11 mouse cellular contexts compared by ENCODE assay signal in the genomic region with DNA sequence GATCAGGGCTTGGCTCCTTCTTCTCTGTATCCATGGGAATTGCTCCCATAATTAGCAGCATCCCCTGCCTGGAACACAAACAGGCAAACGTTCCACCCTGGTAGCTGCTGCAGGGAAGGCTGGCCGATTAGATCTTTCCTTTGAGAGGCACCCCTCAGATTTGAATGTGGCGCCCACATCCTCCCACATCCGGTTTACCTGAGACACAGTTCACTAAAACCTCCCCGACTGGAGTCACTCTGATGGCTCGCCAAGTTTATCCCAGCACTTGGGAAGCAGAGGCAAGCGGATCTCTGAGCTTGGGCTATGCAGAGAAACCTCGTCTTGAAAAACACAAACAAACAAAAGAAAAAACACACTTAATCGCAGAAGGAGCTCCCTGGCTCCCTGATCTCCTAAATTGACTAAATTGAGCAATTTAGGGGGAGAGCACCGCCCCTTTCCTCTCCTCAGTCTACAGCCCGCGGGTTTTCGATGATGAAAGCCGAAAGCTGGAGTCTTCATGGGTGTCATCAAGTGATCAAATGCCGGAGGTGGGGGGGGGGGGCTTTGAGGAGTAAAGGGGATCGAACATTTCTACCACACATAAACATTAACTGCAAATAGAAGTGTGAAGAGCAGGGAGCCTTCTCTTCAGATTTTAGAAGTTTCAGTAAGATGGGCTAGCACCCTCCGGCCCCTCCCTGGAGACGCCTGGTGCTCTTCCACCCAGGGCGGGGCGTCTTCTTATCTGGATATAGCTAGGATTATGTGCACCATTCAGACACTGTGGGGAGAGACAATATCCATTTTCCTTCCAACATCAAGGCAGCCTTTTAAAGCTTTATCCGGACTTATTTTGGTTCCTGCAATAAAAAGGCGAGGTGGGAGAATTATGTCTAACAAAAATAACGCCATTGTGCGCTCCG. TPM values are rescaled to one million over a fixed set of nuclear protein-coding genes. Genes with fewer than 3 reads are reported as not detected.
DNase-seq lines count a peak whose midpoint lies in the region; ATAC-seq and TF ChIP-seq lines count a peak whose summit lies in the region.
"Had no signal": no experiment of that assay in that cellular context is flagged by ENCODE, and none has a peak within 500 bp of the region (broad histone marks: within the 10 kb centered on the region; RNA-seq: fewer than 3 reads in every experiment).

No protein-coding gene starts in this region.

- peak overlapping the region; percentile 50 for H3K4me2 ChIP-seq in heart, embryonic 15.5 days
- H3K4me2 ChIP-seq in embryonic facial prominence, embryonic 11.5 days (ENCODE audit: low read depth, low read length): peak overlapping the region; percentile 16; the same call in 1 of the 2 replicates
- H3K4me2 ChIP-seq in limb, embryonic 15.5 days: peak overlapping the region; percentile 13
- no peak overlapping the region for H3K4me2 ChIP-seq in midbrain, embryonic 14.5 days (ENCODE audit: low read length)

- H3K9me3 ChIP-seq in heart, embryonic 15.5 days (replicated peaks): no peaks in the 10 kb centered on the region
- H3K9me3 ChIP-seq in embryonic facial prominence, embryonic 11.5 days (replicated peaks; ENCODE audit: control insufficient read depth, low read length): no peaks in the 10 kb centered on the region
- H3K9me3 ChIP-seq in limb, embryonic 15.5 days: no peaks in the 10 kb centered on the region
- no peaks in the 10 kb centered on the region for H3K9me3 ChIP-seq in midbrain, embryonic 14.5 days (ENCODE audit: control insufficient read depth, low read length)
- H3K9me3 ChIP-seq: G1E had no signal

- no peak for TF ChIP-seq CTCF in left cerebral cortex, adult 2 months (IDR thresholded peaks at IDR 0.05)

- DNase-seq in heart, postnatal 10 days: no peak
- DNase-seq in 416B (ENCODE audit: low read depth): peak; percentile 49
- DNase-seq in embryonic facial prominence, embryonic 11.5 days (ENCODE audit: low spot score): no peak
- no peak for DNase-seq in left cerebral cortex, adult 2 months (ENCODE audit: extremely low spot score in 1 of 2, low spot score in 2 of 2)
- no peak for DNase-seq in midbrain, embryonic 14.5 days
- no peak for DNase-seq in adrenal gland, adult 2 months
- DNase-seq: cerebellum, adult 11 months; right cerebral cortex, postnatal 25 days had no signal

- peak overlapping the region; percentile 16; the same call in 1 of the 2 replicates for H3K4me3 ChIP-seq in heart, embryonic 15.5 days
- H3K4me3 ChIP-seq in embryonic facial prominence, embryonic 11.5 days (ENCODE audit: low read depth, low read length): no peak overlapping the region
- peak overlapping the region; percentile 1; the same call in 1 of the 2 replicates for H3K4me3 ChIP-seq in limb, embryonic 15.5 days
- no peak overlapping the region for H3K4me3 ChIP-seq in left cerebral cortex, adult 2 months
- H3K4me3 ChIP-seq in midbrain, embryonic 14.5 days (replicated peaks; ENCODE audit: low read depth, low read length): no peak overlapping the region

- intact Hi-C loops in heart, postnatal 10 days (cut with DNase I): loop anchor here (2.0 kb wide), 1 partner anchor 13 kb away; no protein-coding TSS in a partner anchor
- intact Hi-C loops in left cerebral cortex, adult 2 months (cut with DNase I): loop anchor here (2.0 kb wide), 1 partner anchor 235 kb away; no protein-coding TSS in a partner anchor

- no peak for ATAC-seq in heart, embryonic 15.5 days (replicated peaks; ENCODE audit: insufficient number of reproducible peaks, insufficient read depth, low FRiP score, low read depth)
- no peak for ATAC-seq in embryonic facial prominence, embryonic 11.5 days (replicated peaks; ENCODE audit: insufficient number of reproducible peaks, low FRiP score, low TSS enrichment, low read depth)
- ATAC-seq in limb, embryonic 15.5 days (ENCODE audit: insufficient number of reproducible peaks, low FRiP score, low TSS enrichment, low read depth): no peak
- ATAC-seq in midbrain, embryonic 14.5 days (ENCODE audit: low FRiP score, low TSS enrichment): no peak

- H3K27ac ChIP-seq in heart, embryonic 15.5 days: no peak overlapping the region
- H3K27ac ChIP-seq in embryonic facial prominence, embryonic 11.5 days (replicated peaks; ENCODE audit: low read depth, low read length): no peak overlapping the region
- H3K27ac ChIP-seq in limb, embryonic 15.5 days: no peak overlapping the region
- H3K27ac ChIP-seq in left cerebral cortex, adult 2 months: no peak overlapping the region
- no peak overlapping the region for H3K27ac ChIP-seq in midbrain, embryonic 14.5 days (replicated peaks; ENCODE audit: low read depth, low read length)

- H3K36me3 ChIP-seq in heart, embryonic 15.5 days: no peaks in the 10 kb centered on the region
- H3K36me3 ChIP-seq in embryonic facial prominence, embryonic 11.5 days (replicated peaks; ENCODE audit: control insufficient read depth, insufficient read depth, low read depth, low read length): no peaks in the 10 kb centered on the region
- no peaks in the 10 kb centered on the region for H3K36me3 ChIP-seq in limb, embryonic 15.5 days
- H3K36me3 ChIP-seq in midbrain, embryonic 14.5 days (ENCODE audit: control insufficient read depth, insufficient read depth, low read length): no peaks in the 10 kb centered on the region
- H3K36me3 ChIP-seq: G1E had no signal

- H3K9ac ChIP-seq in heart, embryonic 15.5 days: no peak overlapping the region
- H3K9ac ChIP-seq in embryonic facial prominence, embryonic 11.5 days (replicated peaks; ENCODE audit: low read length): 0 out of 2 replicates have a peak overlapping the region, but pooled peaks have one; percentile 18
- H3K9ac ChIP-seq in limb, embryonic 15.5 days: no peak overlapping the region
- H3K9ac ChIP-seq in midbrain, embryonic 14.5 days (replicated peaks; ENCODE audit: low read length): no peak overlapping the region

- peaks cover 21% of the 10 kb centered on the region for H3K4me1 ChIP-seq in heart, embryonic 15.5 days (replicated peaks)
- no peaks in the 10 kb centered on the region; the same call in 1 of the 2 replicates for H3K4me1 ChIP-seq in embryonic facial prominence, embryonic 11.5 days (ENCODE audit: control insufficient read depth, insufficient read depth, low read length)
- H3K4me1 ChIP-seq in limb, embryonic 15.5 days: peaks cover 30% of the 10 kb centered on the region
- peaks cover 8% of the 10 kb centered on the region; the same call in 1 of the 2 replicates for H3K4me1 ChIP-seq in midbrain, embryonic 14.5 days (ENCODE audit: control insufficient read depth, insufficient read depth, low read length)

- H3K27me3 ChIP-seq in heart, embryonic 15.5 days: no peaks in the 10 kb centered on the region
- H3K27me3 ChIP-seq in embryonic facial prominence, embryonic 11.5 days (ENCODE audit: control insufficient read depth, insufficient read depth, low read length): no peaks in the 10 kb centered on the region
- peaks cover 14% of the 10 kb centered on the region; the same call in 1 of the 2 replicates for H3K27me3 ChIP-seq in limb, embryonic 15.5 days
- H3K27me3 ChIP-seq in midbrain, embryonic 14.5 days (ENCODE audit: control insufficient read depth, insufficient read depth, low read length): no peaks in the 10 kb centered on the region

- 20% methylated on average over 25 of the region's 25 CpGs for WGBS in heart, embryonic 15.5 days
- 30% methylated on average over 25 of the region's 25 CpGs for WGBS in embryonic facial prominence, embryonic 11.5 days
- WGBS in limb, embryonic 15.5 days: 18% methylated on average over 25 of the region's 25 CpGs
- 35% methylated on average over 25 of the region's 25 CpGs for WGBS in midbrain, embryonic 14.5 days

RNA-seq across cellular contexts. Expression of a gene that starts 59.5 kb away (rescaled TPM):
- 12.6 and 20.5 TPM in 2 replicates for polyA plus RNA-seq in heart, embryonic 15.5 days (2015; fragmentation: Nextera tagmentation; extraction: Ambion mirVana)
- 1 to 10 TPM; 9.1 to 9.3 TPM for total RNA-seq in heart, postnatal 10 days (2021)
- polyA plus RNA-seq in embryonic facial prominence, embryonic 11.5 days (2014; fragmentation: Nextera tagmentation; extraction: Ambion mirVana): 34.9 and 39.1 TPM in 2 replicates
- 31.5 and 35.6 TPM in 2 replicates for polyA plus RNA-seq in limb, embryonic 15.5 days (2015; fragmentation: Nextera tagmentation; extraction: Ambion mirVana)
- 10 to 100 TPM; 11.8 to 12.6 TPM for total RNA-seq in left cerebral cortex, adult 2 months (2021)
- 18.8 and 22.0 TPM in 2 replicates for polyA plus RNA-seq in midbrain, embryonic 14.5 days (2014; fragmentation: Nextera tagmentation; extraction: Ambion mirVana)
- total RNA-seq in adrenal gland, adult 2 months (2021): 10 to 100 TPM; 12.2 to 16.6 TPM
- polyA plus RNA-seq in adrenal gland, adult 2 months (2012; rRNA removed): 19.3 and 20.6 TPM in 2 replicates

Comparison
In these comparisons a context has a peak if more than half of its experiments do, and no peak if none do; other contexts are left out.
1. H3K4me3 ChIP-seq: peak in heart, embryonic 15.5 days (single experiment) and limb, embryonic 15.5 days (single experiment); none in embryonic facial prominence, embryonic 11.5 days (single experiment), left cerebral cortex, adult 2 months (single experiment) and midbrain, embryonic 14.5 days (single experiment).